Mouse (Mus musculus) lung, embryonic 15.5 days (tissue): Measurements from ENCODE around the gene Mex3a. TPM values are rescaled to one million over a fixed set of nuclear protein-coding genes. Genes with fewer than 3 reads are reported as not detected.

Experiments used
- ATAC-seq: fragments of 200-750 bp; cut with Nextera tagmentation; 2 replicates; pipeline ENCODE4 v1.8.0; 2017; ENCODE audit warnings: moderate number of reproducible peaks, borderline replicate concordance; ENCODE audit not compliant: low FRiP score, low TSS enrichment; ENCODE audit errors: extremely low read depth
- H3K27ac ChIP-seq: fragments of 300-500 bp; sonication (generic); 2 replicates; pipeline ENCODE4 v1.5.1; 2015; ENCODE audit warnings: moderate library complexity, mild to moderate bottlenecking, inconsistent platforms
- H3K27me3 ChIP-seq: fragments of 300-500 bp; sonication (generic); 2 replicates; pipeline ENCODE4 v1.6.1; 2015; ENCODE audit warnings: inconsistent platforms
- H3K36me3 ChIP-seq: fragments of 300-500 bp; sonication (generic); 2 replicates; pipeline ENCODE4 v1.6.1; 2015; ENCODE audit warnings: inconsistent platforms
- H3K4me1 ChIP-seq: fragments of 300-500 bp; sonication (generic); 2 replicates; pipeline ENCODE4 v1.6.1; 2015; ENCODE audit warnings: inconsistent platforms
- H3K4me2 ChIP-seq: fragments of 300-500 bp; sonication (generic); 2 replicates; pipeline ENCODE4 v1.6.1; 2015; ENCODE audit warnings: inconsistent platforms, mild to moderate bottlenecking, moderate library complexity
- H3K4me3 ChIP-seq: fragments of 300-500 bp; sonication (generic); 2 replicates; pipeline ENCODE4 v1.5.1; 2015; ENCODE audit warnings: mild to moderate bottlenecking, inconsistent platforms
- H3K9ac ChIP-seq: fragments of 300-500 bp; sonication (generic); 2 replicates; pipeline ENCODE4 v1.6.1; 2015; ENCODE audit warnings: inconsistent platforms
- H3K9me3 ChIP-seq: fragments of 300-500 bp; sonication (generic); 2 replicates; pipeline ENCODE4 v1.6.1; 2016; ENCODE audit warnings: inconsistent platforms
- WGBS: fragments of 180-500 bp; shearing (Covaris S2); methylation state at CpG from one replicate; pipeline ENCODE4 v1.1.7; 2015; 5-methylcytosine and 5-hydroxymethylcytosine counted together
- polyA plus RNA-seq: library from polyadenylated mRNA; unstranded; fragments of >200 nt; fragmentation: Nextera tagmentation; extraction: Ambion mirVana; gene quantifications from 2 replicates; pipeline ENCODE4 v1.2.1, GENCODE M21; 2015

Gene Mex3a
- polyA plus RNA-seq, 1 experiment from 2014 or later: 15.8 TPM

DNA sequence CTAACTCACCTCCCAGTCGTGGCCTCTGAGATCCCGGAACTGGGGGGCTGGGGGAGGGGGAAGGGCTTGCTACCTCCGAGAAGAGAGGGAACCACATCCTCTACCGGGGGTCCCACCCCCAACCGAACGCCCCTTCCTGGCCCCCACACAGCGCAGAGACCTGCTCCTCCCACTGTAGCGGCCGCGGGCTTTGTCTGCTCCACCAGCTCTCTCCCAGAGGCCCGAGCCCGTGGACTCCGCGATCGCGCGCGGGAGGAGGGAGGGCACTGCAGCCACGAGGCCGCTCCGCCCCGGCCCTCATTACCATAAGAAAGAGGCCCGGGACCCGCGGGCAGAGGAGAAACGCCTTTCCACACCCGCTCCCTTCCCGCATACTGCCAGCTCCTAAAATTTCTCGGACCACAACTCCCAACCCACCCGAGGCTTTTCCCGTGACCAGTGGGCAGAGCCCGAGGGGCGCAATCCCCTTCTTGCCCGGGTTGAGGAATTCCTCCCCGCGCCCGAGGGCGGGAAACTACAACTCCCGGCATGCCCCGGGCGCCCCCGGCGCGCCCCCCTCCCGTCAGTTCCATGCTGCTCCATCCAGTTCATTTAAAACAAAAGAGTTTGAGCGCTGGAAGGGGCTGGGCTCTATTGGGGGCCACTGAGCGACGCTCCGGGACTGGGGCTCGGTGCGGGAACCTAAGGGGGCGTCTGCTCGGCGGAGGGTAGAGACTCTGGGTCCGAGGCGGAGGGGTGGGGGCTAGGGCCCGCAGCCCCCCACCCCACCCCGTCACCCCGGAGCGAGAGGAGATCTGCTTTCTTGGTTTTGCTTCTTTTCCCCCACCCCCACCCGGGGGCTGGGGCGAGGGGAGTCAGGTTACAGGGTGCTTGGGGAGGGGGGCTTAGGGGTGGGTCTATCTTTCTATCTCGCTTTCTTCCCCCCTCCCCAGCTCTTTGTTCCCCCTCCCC, 572 bp upstream of the Mex3a start:
- peak overlapping the region; percentile 89 for H3K4me3 ChIP-seq
- ATAC-seq: peak; percentile 85
- H3K9ac ChIP-seq: peak overlapping the region; percentile 96
- WGBS: under 1% methylated on average over 56 of the region's 63 CpGs
- H3K4me2 ChIP-seq: peak overlapping the region; percentile 87
- H3K4me1 ChIP-seq: peaks cover 62% of the 10 kb centered on the region
- no peaks in the 10 kb centered on the region for H3K9me3 ChIP-seq
- peaks cover 8% of the 10 kb centered on the region for H3K36me3 ChIP-seq
- no peaks in the 10 kb centered on the region for H3K27me3 ChIP-seq
- H3K27ac ChIP-seq: peak overlapping the region; percentile 96

- H3K9me3 ChIP-seq: no peaks in the 10 kb centered on the region
- ATAC-seq: peak; percentile 19
- H3K36me3 ChIP-seq: peaks cover 20% of the 10 kb centered on the region
- H3K27ac ChIP-seq: peak overlapping the region; percentile 96
- peaks cover 65% of the 10 kb centered on the region for H3K4me1 ChIP-seq
- H3K9ac ChIP-seq: peak overlapping the region; percentile 96
- under 1% methylated on average over 40 of the region's 40 CpGs for WGBS
- peak overlapping the region; percentile 89 for H3K4me3 ChIP-seq
- no peaks in the 10 kb centered on the region for H3K27me3 ChIP-seq
- peak overlapping the region; percentile 87 for H3K4me2 ChIP-seq
Measured at GRCm38 (mm10) chr3:88532689-88533511, 705 bp downstream of the Mex3a start.

- Histone ChIP-seq H3K9ac (peak overlapping the region; percentile 96), H3K36me3 (peaks cover 29% of the 10 kb centered on the region), H3K4me1 (peaks cover 68% of the 10 kb centered on the region), H3K4me2 (peak overlapping the region; percentile 87), H3K4me3 (peak overlapping the region; percentile 89), H3K27ac (peak overlapping the region; percentile 96), H3K9me3 (no peaks in the 10 kb centered on the region), H3K27me3 (no peaks in the 10 kb centered on the region)
- 0% methylated on average over 2 of the region's 5 CpGs for WGBS
- ATAC-seq: no peak
Measured at GRCm38 (mm10) chr3:88533706-88534105, 1.5 kb downstream of the Mex3a start.

- H3K4me3 ChIP-seq: peak overlapping the region; percentile 89
Measured at GRCm38 (mm10) chr3:88535005-88535404, 2.8 kb downstream of the Mex3a start.

GRCm38 (mm10) chr3:88535527-88535926, 3.3 kb downstream of the Mex3a start:
- no peaks in the 10 kb centered on the region for H3K27me3 ChIP-seq
- peak overlapping the region; percentile 89 for H3K4me3 ChIP-seq
- no peak for ATAC-seq
- H3K36me3 ChIP-seq: peaks cover 42% of the 10 kb centered on the region
- WGBS: 40% methylated on average over 4 of the region's 4 CpGs
- H3K4me2 ChIP-seq: peak overlapping the region; percentile 87
- H3K9me3 ChIP-seq: no peaks in the 10 kb centered on the region
- peak overlapping the region; percentile 96; the same call in 1 of the 2 replicates for H3K9ac ChIP-seq
- H3K27ac ChIP-seq: 0 out of 2 replicates have a peak overlapping the region, but pooled peaks have one; percentile 73
- H3K4me1 ChIP-seq: peaks cover 64% of the 10 kb centered on the region

More at GRCm38 (mm10) chr3:88535005-88535404, 2.8 kb downstream of the Mex3a start:
- Histone ChIP-seq H3K9ac (peak overlapping the region; percentile 96), H3K36me3 (peaks cover 37% of the 10 kb centered on the region), H3K9me3 (no peaks in the 10 kb centered on the region), H3K27ac (no peak overlapping the region), H3K27me3 (no peaks in the 10 kb centered on the region), H3K4me1 (peaks cover 64% of the 10 kb centered on the region), H3K4me2 (peak overlapping the region; percentile 87)
- ATAC-seq: no peak
- 14% methylated on average over 3 of the region's 3 CpGs for WGBS

- Histone ChIP-seq H3K9me3 (no peaks in the 10 kb centered on the region), H3K4me1 (peaks cover 66% of the 10 kb centered on the region), H3K36me3 (peaks cover 45% of the 10 kb centered on the region), H3K4me3 (peak overlapping the region; percentile 89), H3K27me3 (no peaks in the 10 kb centered on the region), H3K27ac (peak overlapping the region; percentile 73), H3K4me2 (peak overlapping the region; percentile 87), H3K9ac (peak overlapping the region; percentile 26; the same call in 1 of the 2 replicates)
- ATAC-seq: peak; percentile 56
- 3% methylated on average over 58 of the region's 64 CpGs for WGBS
Measured at GRCm38 (mm10) chr3:88536103-88536930, 4.1 kb downstream of the Mex3a start.

GRCm38 (mm10) chr3:88537146-88537545, 5.0 kb downstream of the Mex3a start:
- Histone ChIP-seq H3K27ac (peak overlapping the region; percentile 73; the same call in 1 of the 2 replicates), H3K4me2 (peak overlapping the region; percentile 87; the same call in 1 of the 2 replicates), H3K36me3 (peaks cover 45% of the 10 kb centered on the region), H3K4me1 (peaks cover 66% of the 10 kb centered on the region), H3K9me3 (no peaks in the 10 kb centered on the region), H3K4me3 (peak overlapping the region; percentile 89; the same call in 1 of the 2 replicates), H3K27me3 (no peaks in the 10 kb centered on the region), H3K9ac (no peak overlapping the region)
- 50% methylated on average over 6 of the region's 6 CpGs for WGBS
- no peak for ATAC-seq

DNA sequence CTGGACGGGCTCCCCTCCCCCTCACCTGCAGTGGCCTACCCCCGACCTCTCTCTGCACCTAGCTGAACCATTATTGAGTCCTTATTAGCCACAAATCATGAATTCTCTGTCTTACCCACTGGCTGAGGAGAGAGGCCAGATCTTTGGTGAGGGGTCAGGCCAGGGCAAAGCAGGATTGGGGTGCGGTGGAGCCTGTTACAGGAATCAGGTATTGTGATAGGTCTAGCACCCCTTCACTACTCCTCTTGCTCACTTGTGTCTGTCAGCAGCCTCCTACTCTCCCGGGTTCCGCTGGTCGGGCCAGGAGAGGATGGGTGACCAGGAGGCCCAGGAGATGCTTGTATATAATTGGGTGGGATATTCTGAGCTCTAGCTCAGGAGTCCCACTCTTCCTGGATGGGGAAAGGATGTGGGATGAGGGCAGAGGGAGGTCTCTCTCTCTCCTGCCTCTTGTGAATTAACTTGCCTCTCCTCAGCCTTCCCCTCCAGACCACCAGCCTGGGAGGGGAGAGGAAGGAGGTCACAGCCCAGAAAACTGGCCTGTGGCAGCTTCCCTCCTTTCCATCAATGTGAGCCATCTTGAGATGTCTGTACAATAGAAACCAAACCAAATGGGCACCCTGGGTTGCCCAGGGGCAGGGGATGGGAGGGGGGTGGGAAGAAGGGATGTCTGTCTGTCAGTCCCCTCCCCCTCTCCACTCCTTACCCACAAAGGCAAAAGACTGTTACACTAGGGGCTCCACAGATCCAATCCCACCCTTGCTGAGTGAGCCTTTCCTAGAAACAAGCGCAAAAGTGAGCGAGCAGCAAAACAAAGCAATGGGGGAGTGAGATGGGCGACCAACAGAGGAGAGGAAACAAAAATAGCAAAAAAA, 6.3 kb downstream of the Mex3a start:
- 54% methylated on average over 9 of the region's 9 CpGs for WGBS
- no peak for ATAC-seq
- Histone ChIP-seq H3K27me3 (no peaks in the 10 kb centered on the region), H3K4me2 (no peak overlapping the region), H3K27ac (peak overlapping the region; percentile 29; the same call in 1 of the 2 replicates), H3K4me3 (no peak overlapping the region), H3K4me1 (peaks cover 66% of the 10 kb centered on the region), H3K9me3 (no peaks in the 10 kb centered on the region), H3K36me3 (peaks cover 45% of the 10 kb centered on the region), H3K9ac (0 out of 2 replicates have a peak overlapping the region, but pooled peaks have one; percentile 7)

GRCm38 (mm10) chr3:88539397-88539796, 7.2 kb downstream of the Mex3a start:
- Histone ChIP-seq H3K27ac (no peak overlapping the region), H3K27me3 (no peaks in the 10 kb centered on the region), H3K4me2 (no peak overlapping the region), H3K9me3 (no peaks in the 10 kb centered on the region), H3K4me3 (no peak overlapping the region), H3K36me3 (peaks cover 45% of the 10 kb centered on the region), H3K4me1 (peaks cover 58% of the 10 kb centered on the region), H3K9ac (no peak overlapping the region)
- 33% methylated on average over 2 of the region's 3 CpGs for WGBS
- ATAC-seq: no peak

GRCm38 (mm10) chr3:88540085-88540484, 7.9 kb downstream of the Mex3a start:
- H3K4me1 ChIP-seq: peaks cover 51% of the 10 kb centered on the region
- no peak for ATAC-seq
- no peak overlapping the region; the same call in 1 of the 2 replicates for H3K27ac ChIP-seq
- no peaks in the 10 kb centered on the region for H3K9me3 ChIP-seq
- no peaks in the 10 kb centered on the region for H3K27me3 ChIP-seq
- WGBS: 60% methylated on average over 5 of the region's 5 CpGs
- peak overlapping the region; percentile 9; the same call in 1 of the 2 replicates for H3K9ac ChIP-seq
- peaks cover 45% of the 10 kb centered on the region for H3K36me3 ChIP-seq
- H3K4me3 ChIP-seq: no peak overlapping the region
- H3K4me2 ChIP-seq: no peak overlapping the region
